Mouse (Mus musculus): Measurements from ENCODE around the gene Psip1.
"Not testable (repeated sequence)": the region's sequence is repeated elsewhere in the genome, so short reads cannot be mapped to it uniquely, and the experiment has no call there.

The Psip1 gene

DNA sequence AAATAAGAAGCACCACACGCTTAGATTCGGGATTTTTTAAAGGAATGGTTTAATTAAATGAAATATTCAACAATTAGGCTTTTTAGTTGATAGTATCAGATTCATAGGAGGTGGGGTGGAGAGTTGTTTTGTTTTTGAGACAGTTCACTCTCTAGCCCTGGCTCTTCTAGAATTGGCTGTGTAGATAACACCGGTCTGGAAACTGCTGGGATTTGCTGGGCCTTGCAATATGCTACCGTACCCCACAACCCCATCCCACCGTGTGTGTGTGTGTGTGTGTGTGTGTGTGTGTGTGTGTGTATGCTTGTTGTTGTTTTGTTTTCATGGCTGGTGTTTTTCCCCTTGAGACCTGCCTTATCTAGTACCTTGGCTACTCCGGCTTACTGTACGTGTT lies 14.8 kb upstream of the Psip1 start:
- no peak for DNase-seq (ENCODE audit: low spot score)

GRCm38 (mm10) chr4:83500154-83501036 lies 14.1 kb upstream of the Psip1 start:
- no peak for DNase-seq (ENCODE audit: low spot score)

DNA sequence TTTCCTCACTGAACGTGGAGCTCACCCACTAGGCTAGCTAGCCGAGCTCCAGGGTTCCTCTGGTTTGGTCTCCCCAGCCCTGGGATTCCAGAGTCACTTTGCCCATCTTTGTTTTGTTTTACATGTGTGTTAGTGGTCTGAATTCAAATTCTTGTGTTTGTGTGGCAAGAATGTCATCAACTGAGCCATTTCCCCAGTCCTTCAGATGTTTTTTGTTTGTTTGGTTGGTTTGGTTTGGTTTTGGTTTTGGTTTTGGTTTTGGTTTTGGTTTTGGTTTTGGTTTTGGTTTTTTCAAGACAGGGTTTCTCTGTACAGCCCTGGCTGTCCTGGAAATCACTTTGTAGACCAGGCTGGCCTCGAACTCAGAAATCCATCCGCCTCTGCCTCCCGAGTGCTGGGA lies 10.8 kb upstream of the Psip1 start:
- DNase-seq (ENCODE audit: low spot score): not testable (repeated sequence)

GRCm38 (mm10) chr4:83493112-83493511 lies 6.9 kb upstream of the Psip1 start:
- DNase-seq (ENCODE audit: low spot score): no peak

DNA sequence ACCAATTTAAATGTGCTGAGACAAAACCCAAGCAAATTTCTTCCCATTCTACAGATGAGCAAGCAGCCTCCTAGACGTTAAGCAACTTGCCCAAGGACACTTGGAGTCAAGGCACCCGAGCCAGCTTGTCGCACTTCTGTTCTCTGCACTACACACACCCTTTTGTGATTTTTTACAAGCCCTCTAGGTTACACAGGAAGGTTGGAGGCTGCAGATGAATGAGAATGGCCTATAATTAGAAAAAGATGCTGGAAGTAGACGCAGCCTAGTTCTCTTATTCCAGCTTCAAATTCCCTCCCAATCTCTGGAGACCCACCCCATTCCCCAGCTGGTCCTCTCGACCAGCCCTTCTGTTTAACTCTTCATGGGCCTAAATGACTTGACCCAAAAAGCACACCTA lies 2.9 kb upstream of the Psip1 start:
- no peak for DNase-seq (ENCODE audit: low spot score)

- peak; percentile 92 for DNase-seq (ENCODE audit: low spot score)
Observed at GRCm38 (mm10) chr4:83485735-83486116, 533 bp downstream of the Psip1 start.

DNA sequence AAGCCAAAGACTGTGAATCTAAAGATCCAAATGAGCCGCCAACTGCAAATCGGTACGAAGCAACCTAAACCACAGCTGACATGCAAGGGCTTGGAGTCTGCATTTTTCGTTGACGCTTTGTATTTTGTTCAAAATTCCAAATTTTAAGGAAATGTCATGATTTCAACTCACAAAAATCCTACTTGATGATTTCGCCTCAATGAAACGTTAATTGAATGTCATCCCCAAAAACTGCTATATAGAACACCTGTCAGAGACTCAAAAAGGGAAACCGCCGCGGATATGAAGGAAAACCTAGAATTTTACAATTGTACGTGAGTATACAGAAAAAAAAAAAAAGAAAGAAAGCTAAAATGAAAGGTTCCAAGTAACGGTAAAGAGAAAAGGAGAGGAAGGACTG lies 1.0 kb downstream of the Psip1 start:
- DNase-seq (ENCODE audit: low spot score): no peak

- no peak for DNase-seq (ENCODE audit: low spot score)
Observed at GRCm38 (mm10) chr4:83468208-83468607, 18.1 kb downstream of the Psip1 start.

DNA sequence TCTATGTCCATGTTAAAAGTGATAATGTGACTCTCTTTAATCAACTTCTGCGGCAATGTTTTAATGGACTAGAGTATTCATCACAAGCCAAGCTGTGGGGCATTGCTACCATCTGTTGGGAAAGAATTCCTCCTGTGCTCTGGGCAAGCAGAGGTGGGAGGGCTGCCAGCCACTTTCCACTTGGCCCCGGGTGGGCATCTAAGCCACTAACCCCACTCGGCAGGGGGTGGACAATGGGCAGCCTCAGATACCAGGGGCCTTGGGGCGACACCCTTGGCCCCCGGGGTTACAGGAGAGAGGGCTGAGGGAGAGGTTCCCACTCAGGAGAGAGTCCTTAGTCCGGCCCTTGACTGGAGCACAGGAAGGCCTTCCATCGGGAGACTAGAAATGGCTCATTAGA lies 18.6 kb downstream of the Psip1 start:
- DNase-seq (ENCODE audit: low spot score): no peak

- no peak for DNase-seq (ENCODE audit: low spot score)
Observed at GRCm38 (mm10) chr4:83464827-83465226, 21.4 kb downstream of the Psip1 start.

DNA sequence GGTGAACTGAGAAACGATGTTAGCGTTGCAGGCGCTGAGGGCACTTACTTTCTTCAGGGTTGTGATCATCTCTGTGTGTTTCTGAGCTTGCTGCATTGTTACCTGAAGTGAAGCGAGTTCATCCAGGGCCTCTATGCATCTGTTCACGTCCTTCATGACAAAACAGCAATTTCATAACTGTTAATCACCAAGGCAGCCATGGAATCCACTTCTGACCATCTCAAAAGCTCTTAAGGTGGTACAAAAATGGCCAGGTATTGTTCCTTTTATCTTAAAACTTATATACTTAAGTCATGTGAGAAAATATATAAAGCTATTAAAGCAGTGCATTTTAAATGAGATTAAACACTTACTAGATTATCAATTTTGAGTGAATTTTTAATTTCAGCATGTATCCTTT lies 26.2 kb downstream of the Psip1 start:
- DNase-seq (ENCODE audit: low spot score): no peak

DNA sequence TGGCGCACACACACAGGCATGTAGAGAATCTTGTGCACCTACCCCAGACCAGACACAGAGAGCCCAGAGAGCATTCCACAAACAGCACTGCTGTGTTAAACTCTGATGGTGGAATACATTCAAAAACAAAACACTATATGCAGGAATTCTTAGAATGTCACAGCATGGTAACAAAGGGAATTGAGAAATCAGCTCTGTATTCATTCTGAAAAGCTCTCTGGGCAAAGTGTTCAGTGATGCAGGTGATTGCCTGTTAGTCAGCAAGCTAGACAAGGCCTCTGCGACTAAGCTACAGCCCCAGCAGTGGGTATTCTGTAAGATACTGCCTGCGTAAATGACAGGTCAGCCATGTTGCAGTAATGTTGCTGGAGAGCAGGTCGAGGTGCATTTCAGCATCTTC lies 35.5 kb downstream of the Psip1 start:
- DNase-seq (ENCODE audit: low spot score): no peak

- no peak for DNase-seq (ENCODE audit: low spot score)
Observed at GRCm38 (mm10) chr4:83441050-83441449, 45.2 kb downstream of the Psip1 start.

- peak; percentile 33 for DNase-seq (ENCODE audit: low spot score)
Observed at GRCm38 (mm10) chr4:83439045-83439444, 47.2 kb downstream of the Psip1 start.

DNA sequence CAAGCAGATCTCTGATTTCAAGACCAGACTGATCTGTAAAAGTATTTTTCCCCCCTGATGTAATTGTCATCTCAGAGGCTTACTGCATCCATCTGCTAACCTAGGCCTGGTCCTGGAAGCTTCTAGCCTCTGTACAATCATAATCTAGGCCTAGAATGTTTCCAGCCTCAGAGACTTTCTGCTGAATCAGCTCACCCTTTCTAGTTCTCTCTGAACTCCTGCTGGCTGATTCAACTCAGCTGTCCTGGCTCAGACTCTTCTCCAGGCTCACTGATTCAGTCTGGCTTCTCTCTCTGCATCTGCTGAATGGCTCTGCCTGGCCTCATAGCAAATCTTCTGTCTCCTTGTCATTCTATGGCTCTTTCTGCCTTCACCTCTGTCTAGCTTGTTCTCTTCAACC lies 48.1 kb downstream of the Psip1 start:
- no peak for DNase-seq (ENCODE audit: low spot score)

- no peak for DNase-seq (ENCODE audit: low spot score)
Observed at GRCm38 (mm10) chr4:83436375-83436774, 49.9 kb downstream of the Psip1 start.

- DNase-seq (ENCODE audit: low spot score): no peak
Observed at GRCm38 (mm10) chr4:83432901-83433300, 53.4 kb downstream of the Psip1 start.

GRCm38 (mm10) chr4:83431950-83432349 lies 54.3 kb downstream of the Psip1 start:
- DNase-seq (ENCODE audit: low spot score): no peak

- no peak for DNase-seq (ENCODE audit: low spot score)
Observed at GRCm38 (mm10) chr4:83428845-83429244, 57.4 kb downstream of the Psip1 start.

GRCm38 (mm10) chr4:83427696-83428095 lies 58.6 kb downstream of the Psip1 start:
- DNase-seq (ENCODE audit: low spot score): no peak

DNA sequence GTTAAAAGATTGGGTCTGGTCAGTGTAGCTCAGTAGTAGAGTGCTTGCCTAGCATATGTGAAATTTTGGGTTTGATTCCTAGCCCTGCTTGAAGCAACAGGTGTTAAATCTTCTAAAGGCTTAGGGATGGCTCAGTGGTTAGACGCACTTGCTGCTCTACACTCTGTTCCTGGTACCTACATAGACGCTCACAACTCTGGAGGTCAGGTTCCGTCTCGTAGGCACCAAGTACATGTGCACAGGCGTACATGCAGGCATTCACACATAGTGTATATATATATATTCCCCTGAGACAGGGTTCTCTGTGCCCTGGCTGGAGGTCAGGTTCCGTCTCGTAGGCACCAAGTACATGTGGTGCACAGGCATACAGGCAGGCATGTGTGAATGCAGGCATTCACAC lies 59.1 kb downstream of the Psip1 start:
- no peak for DNase-seq (ENCODE audit: low spot score)

GRCm38 (mm10) chr4:83425119-83425518 lies 61.1 kb downstream of the Psip1 start:
- DNase-seq (ENCODE audit: low spot score): no peak

GRCm38 (mm10) chr4:83423641-83424040 lies 62.6 kb downstream of the Psip1 start:
- DNase-seq (ENCODE audit: low spot score): no peak

GRCm38 (mm10) chr4:83418781-83419180 lies 67.5 kb downstream of the Psip1 start:
- DNase-seq (ENCODE audit: low spot score): no peak

Data from MN1 (cell line).